Mouse (Mus musculus) kidney, adult 2 months (tissue): ENCODE data around the gene Art4.

ENCODE experiments used
- CTCF ChIP-seq: fragments of 200-500 bp; conservative IDR thresholded peaks from 2 replicates; pipeline ENCODE4 v1.5.1; 2011; ENCODE audit warnings: low read depth, mild to moderate bottlenecking, control low read depth, low read length, moderate library complexity, mixed read lengths; ENCODE audit not compliant: insufficient read depth, insufficient read length
- POLR2A ChIP-seq: fragments of 200-500 bp; IDR thresholded peaks from one replicate; pipeline ENCODE4 v1.6.1; 2011; ENCODE audit warnings: low read depth, low read length, control low read depth

- TF ChIP-seq CTCF (no peak), POLR2A (no peak)
These were observed 37.2 kb upstream of the Art4 start for GRCm38 (mm10) chr6:136894532-136895339.
